15 mouse cellular contexts compared by ENCODE assay signal in the genomic region with DNA sequence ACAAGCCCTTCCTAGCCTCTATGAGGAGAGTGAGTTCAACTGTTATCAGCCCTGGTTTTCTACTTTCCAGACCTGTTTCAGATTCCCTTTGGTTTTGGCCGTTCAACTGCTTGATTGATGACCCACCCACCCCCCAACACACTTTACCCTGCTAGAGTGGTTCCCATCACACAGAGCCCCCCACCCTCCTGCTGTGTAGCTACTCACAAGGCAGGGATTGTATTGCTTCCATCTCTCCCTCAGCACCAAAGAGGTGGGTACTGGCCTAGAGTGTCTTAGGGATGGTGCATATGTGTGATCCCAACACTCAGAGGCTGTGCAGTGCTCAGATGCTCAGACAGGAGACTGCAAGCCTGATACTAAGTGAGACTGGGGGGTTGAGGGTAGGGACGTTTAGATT. TPM values are rescaled to one million over a fixed set of nuclear protein-coding genes. Genes with fewer than 3 reads are reported as not detected.
DNase-seq lines count a peak whose midpoint lies in the region; ATAC-seq and TF ChIP-seq lines count a peak whose summit lies in the region.
"Had no signal": no experiment of that assay in that cellular context is flagged by ENCODE, and none has a peak within 500 bp of the region (broad histone marks: within the 10 kb centered on the region; RNA-seq: fewer than 3 reads in every experiment).

No protein-coding gene starts in this region.

- H3K4me1 ChIP-seq in megakaryocyte, embryonic 14.5 days, result peaks cover 20% of the 10 kb centered on the region
- peaks cover 6% of the 10 kb centered on the region; the same call in 1 of the 2 replicates for H3K4me1 ChIP-seq in forebrain, postnatal 0 days (ENCODE audit: insufficient read depth)
- peaks cover 22% of the 10 kb centered on the region for H3K4me1 ChIP-seq in midbrain, embryonic 11.5 days (ENCODE audit: control insufficient read depth, insufficient read depth, low read length)
- peaks cover 14% of the 10 kb centered on the region for H3K4me1 ChIP-seq in neural tube, embryonic 14.5 days (ENCODE audit: control insufficient read depth, insufficient read depth, low read length)
- H3K4me1 ChIP-seq in stomach, postnatal 0 days (replicated peaks; ENCODE audit: control insufficient read depth, insufficient read depth), result no peaks in the 10 kb centered on the region; the same call in 1 of the 2 replicates

- H3K4me2 ChIP-seq in forebrain, postnatal 0 days (ENCODE audit: low read depth), result no peak overlapping the region
- no peak overlapping the region for H3K4me2 ChIP-seq in midbrain, embryonic 11.5 days
- no peak overlapping the region for H3K4me2 ChIP-seq in neural tube, embryonic 14.5 days (ENCODE audit: low read depth, low read length)
- H3K4me2 ChIP-seq in stomach, postnatal 0 days (replicated peaks; ENCODE audit: low read depth), result no peak overlapping the region

- H3K36me3 ChIP-seq in megakaryocyte, embryonic 14.5 days (replicated peaks; ENCODE audit: low read length), result peaks cover 15% of the 10 kb centered on the region
- H3K36me3 ChIP-seq in forebrain, postnatal 0 days (ENCODE audit: insufficient read depth), result peaks cover 13% of the 10 kb centered on the region
- H3K36me3 ChIP-seq in midbrain, embryonic 11.5 days (ENCODE audit: control insufficient read depth, insufficient read depth, low read length), result peaks cover 2% of the 10 kb centered on the region; the same call in 1 of the 2 replicates
- H3K36me3 ChIP-seq in neural tube, embryonic 14.5 days (ENCODE audit: control insufficient read depth, insufficient read depth, low read length), result peaks cover 9% of the 10 kb centered on the region; the same call in 1 of the 2 replicates
- H3K36me3 ChIP-seq in stomach, postnatal 0 days (ENCODE audit: control insufficient read depth, insufficient read depth, low read length), result peaks cover 3% of the 10 kb centered on the region; the same call in 1 of the 2 replicates

- H3K4me3 ChIP-seq in megakaryocyte, embryonic 14.5 days (replicated peaks), result peak overlapping the region; percentile 8
- no peak overlapping the region for H3K4me3 ChIP-seq in forebrain, postnatal 0 days (ENCODE audit: low read depth, low read length)
- no peak overlapping the region for H3K4me3 ChIP-seq in midbrain, embryonic 11.5 days (ENCODE audit: low read depth, low read length)
- H3K4me3 ChIP-seq in neural tube, embryonic 14.5 days (ENCODE audit: low read depth, low read length), result no peak overlapping the region
- no peak overlapping the region for H3K4me3 ChIP-seq in stomach, postnatal 0 days (ENCODE audit: low read depth, low read length)

- H3K27ac ChIP-seq in forebrain, postnatal 0 days (ENCODE audit: low read depth, low read length), result peak overlapping the region; percentile 87
- H3K27ac ChIP-seq in midbrain, embryonic 11.5 days (ENCODE audit: low read depth, low read length), result peak overlapping the region; percentile 75
- H3K27ac ChIP-seq in neural tube, embryonic 14.5 days (ENCODE audit: low read depth, low read length), result peak overlapping the region; percentile 73
- H3K27ac ChIP-seq in stomach, postnatal 0 days (replicated peaks), result no peak overlapping the region
- H3K27ac ChIP-seq: kidney, postnatal 0 days; liver, embryonic 12.5 days had no signal

- no peak for TF ChIP-seq EP300 in stomach, postnatal 0 days (optimal IDR thresholded peaks at IDR 0.05)

- H3K9me3 ChIP-seq in megakaryocyte, embryonic 14.5 days, result peaks cover 22% of the 10 kb centered on the region
- no peaks in the 10 kb centered on the region for H3K9me3 ChIP-seq in forebrain, postnatal 0 days (ENCODE audit: low read length)
- H3K9me3 ChIP-seq in midbrain, embryonic 11.5 days (ENCODE audit: control insufficient read depth, low read length), result no peaks in the 10 kb centered on the region
- no peaks in the 10 kb centered on the region for H3K9me3 ChIP-seq in neural tube, embryonic 14.5 days (ENCODE audit: control insufficient read depth, low read length)
- no peaks in the 10 kb centered on the region for H3K9me3 ChIP-seq in stomach, postnatal 0 days (ENCODE audit: control insufficient read depth, low read length)
- H3K9me3 ChIP-seq: liver, embryonic 12.5 days had no signal

- no peak for DNase-seq in forebrain, postnatal 0 days
- DNase-seq in midbrain, embryonic 11.5 days (ENCODE audit: low spot score, missing footprints), result peak; percentile 82
- no peak for DNase-seq in stomach, postnatal 0 days (ENCODE audit: low spot score)
- DNase-seq in kidney, adult 8-10 months, result no peak
- no peak for DNase-seq in spleen, postnatal 36 days (ENCODE audit: low spot score in 2 of 2)
- DNase-seq: adrenal gland, adult 8-10 months; cerebellum, postnatal 25 days; lung, postnatal 14 days; thymus, postnatal 4 days had no signal

- WGBS in forebrain, postnatal 0 days, result 33% methylated on average over 2 of the region's 2 CpGs
- WGBS in midbrain, embryonic 11.5 days, result 52% methylated on average over 2 of the region's 2 CpGs
- WGBS in neural tube, embryonic 14.5 days, result 37% methylated on average over 2 of the region's 2 CpGs
- 28% methylated on average over 2 of the region's 2 CpGs for WGBS in stomach, postnatal 0 days

- H3K9ac ChIP-seq in forebrain, postnatal 0 days, result no peak overlapping the region
- no peak overlapping the region for H3K9ac ChIP-seq in midbrain, embryonic 11.5 days (ENCODE audit: low read length)
- H3K9ac ChIP-seq in neural tube, embryonic 14.5 days (replicated peaks; ENCODE audit: low read depth, low read length), result no peak overlapping the region
- no peak overlapping the region for H3K9ac ChIP-seq in stomach, postnatal 0 days (ENCODE audit: low read length)
- H3K9ac ChIP-seq: liver, embryonic 12.5 days had no signal

- peaks cover 29% of the 10 kb centered on the region for H3K27me3 ChIP-seq in megakaryocyte, embryonic 14.5 days (replicated peaks)
- H3K27me3 ChIP-seq in forebrain, postnatal 0 days (ENCODE audit: insufficient read depth, low read length), result no peaks in the 10 kb centered on the region
- no peaks in the 10 kb centered on the region for H3K27me3 ChIP-seq in midbrain, embryonic 11.5 days (ENCODE audit: control insufficient read depth, insufficient read depth, low read length)
- no peaks in the 10 kb centered on the region for H3K27me3 ChIP-seq in neural tube, embryonic 14.5 days (ENCODE audit: control insufficient read depth, insufficient read depth, low read length)
- H3K27me3 ChIP-seq in stomach, postnatal 0 days (ENCODE audit: control insufficient read depth, insufficient read depth, low read length), result no peaks in the 10 kb centered on the region

- ATAC-seq in megakaryocyte, adult 5-6 weeks (ENCODE audit: poor library complexity, severe bottlenecking), result no peak
- ATAC-seq in forebrain, postnatal 0 days, result no peak
- ATAC-seq in midbrain, embryonic 11.5 days (ENCODE audit: low FRiP score), result no peak; the same call in 1 of the 2 replicates
- ATAC-seq in neural tube, embryonic 14.5 days (ENCODE audit: low read depth), result no peak
- no peak for ATAC-seq in stomach, postnatal 0 days (ENCODE audit: low FRiP score, low TSS enrichment)
- ATAC-seq: inflammation-experienced regulatory T-cells, adult 6 months; liver, embryonic 12.5 days had no signal

- no peak for TF ChIP-seq CTCF in forebrain, postnatal 0 days (IDR thresholded peaks at IDR 0.05; ENCODE audit: low read depth)
- TF ChIP-seq CTCF in stomach, postnatal 0 days (IDR thresholded peaks at IDR 0.05; ENCODE audit: low read depth), result no peak

RNA-seq across cellular contexts. Expression of gene Trp53rka, which starts 1.4 kb away (rescaled TPM):
- 17.6 and 36.2 TPM in 2 replicates for polyA plus RNA-seq in megakaryocyte, embryonic 14.5 days (2012; ENCODE audit: insufficient read depth, low replicate concordance)
- total RNA-seq in megakaryocyte, adult 5-6 weeks (2015), result 3.9 and 5.7 TPM in 2 replicates
- 4.0 and 5.1 TPM in 2 replicates for total RNA-seq in megakaryocyte, adult 5-6 weeks (2017)
- total RNA-seq in forebrain, postnatal 0 days (2014; rRNA removed), result 44.0 and 54.6 TPM in 2 replicates
- polyA plus RNA-seq in forebrain, postnatal 0 days (2015; fragmentation: Nextera tagmentation; extraction: Ambion mirVana), result 31.8 and 36.8 TPM in 2 replicates
- 46.2 and 49.3 TPM in 2 replicates for polyA plus RNA-seq in midbrain, embryonic 11.5 days (2014; fragmentation: Nextera tagmentation; extraction: Ambion mirVana)
- polyA plus RNA-seq in neural tube, embryonic 14.5 days (2014; fragmentation: Nextera tagmentation; extraction: Ambion mirVana), result 36.9 and 39.2 TPM in 2 replicates
- 19.7 and 21.3 TPM in 2 replicates for polyA plus RNA-seq in stomach, postnatal 0 days (2015; fragmentation: Nextera tagmentation; extraction: Ambion mirVana)

RNA-seq across cellular contexts. Expression of gene Slc2a10, which starts 9.1 kb away (rescaled TPM):
- not detected in 2 replicates for polyA plus RNA-seq in megakaryocyte, embryonic 14.5 days (2012; ENCODE audit: insufficient read depth, low replicate concordance)
- 0.05 TPM in 1 of 2 replicates, not detected in the other for total RNA-seq in megakaryocyte, adult 5-6 weeks (2015)
- total RNA-seq in megakaryocyte, adult 5-6 weeks (2017), result not detected in 2 replicates
- 0.62 and 2.1 TPM in 2 replicates for total RNA-seq in forebrain, postnatal 0 days (2014; rRNA removed)
- 0.84 and 2.1 TPM in 2 replicates for polyA plus RNA-seq in forebrain, postnatal 0 days (2015; fragmentation: Nextera tagmentation; extraction: Ambion mirVana)
- 2.8 TPM in 2 replicates for polyA plus RNA-seq in midbrain, embryonic 11.5 days (2014; fragmentation: Nextera tagmentation; extraction: Ambion mirVana)
- polyA plus RNA-seq in neural tube, embryonic 14.5 days (2014; fragmentation: Nextera tagmentation; extraction: Ambion mirVana), result 1.1 and 2.3 TPM in 2 replicates
- polyA plus RNA-seq in stomach, postnatal 0 days (2015; fragmentation: Nextera tagmentation; extraction: Ambion mirVana), result 10.1 and 10.7 TPM in 2 replicates
- polyA plus RNA-seq: inflammation-experienced regulatory T-cells, adult 6 months had no signal

RNA-seq across cellular contexts. Expression of gene Slc13a3, which starts 21.5 kb away (rescaled TPM):
- not detected in 2 replicates for polyA plus RNA-seq in megakaryocyte, embryonic 14.5 days (2012; ENCODE audit: insufficient read depth, low replicate concordance)
- total RNA-seq in megakaryocyte, adult 5-6 weeks (2015), result 0.39 and 0.42 TPM in 2 replicates
- total RNA-seq in megakaryocyte, adult 5-6 weeks (2017), result 0.37 TPM in 1 of 2 replicates, not detected in the other
- 12.7 and 24.3 TPM in 2 replicates for total RNA-seq in forebrain, postnatal 0 days (2014; rRNA removed)
- polyA plus RNA-seq in forebrain, postnatal 0 days (2015; fragmentation: Nextera tagmentation; extraction: Ambion mirVana), result 14.4 and 18.0 TPM in 2 replicates
- 1.4 and 2.1 TPM in 2 replicates for polyA plus RNA-seq in midbrain, embryonic 11.5 days (2014; fragmentation: Nextera tagmentation; extraction: Ambion mirVana)
- 1.3 and 2.9 TPM in 2 replicates for polyA plus RNA-seq in neural tube, embryonic 14.5 days (2014; fragmentation: Nextera tagmentation; extraction: Ambion mirVana)
- polyA plus RNA-seq in stomach, postnatal 0 days (2015; fragmentation: Nextera tagmentation; extraction: Ambion mirVana), result 0.34 and 0.64 TPM in 2 replicates
- polyA plus RNA-seq: inflammation-experienced regulatory T-cells, adult 6 months had no signal
